Mouse (Mus musculus): ENCODE data around the gene Rdh7.
"Not testable (repeated sequence)": the region's sequence is repeated elsewhere in the genome, so short reads cannot be mapped to it uniquely, and the experiment has no call there.

Gene Rdh7

GRCm38 (mm10) chr10:127893163-127894022, 4.8 kb upstream of the Rdh7 start:
- not testable (repeated sequence) for DNase-seq

GRCm38 (mm10) chr10:127891481-127891880, 2.9 kb upstream of the Rdh7 start:
- no peak for DNase-seq

- no peak for DNase-seq
Measured at GRCm38 (mm10) chr10:127886971-127887370, 1.6 kb downstream of the Rdh7 start.

GRCm38 (mm10) chr10:127886551-127886950, 2.1 kb downstream of the Rdh7 start:
- no peak for DNase-seq

GRCm38 (mm10) chr10:127881041-127881440, 7.6 kb downstream of the Rdh7 start:
- no peak for DNase-seq

- DNase-seq = no peak
Measured at GRCm38 (mm10) chr10:127879155-127879688, 9.4 kb downstream of the Rdh7 start.

- DNase-seq = no peak
Measured at GRCm38 (mm10) chr10:127878262-127879057, 10.2 kb downstream of the Rdh7 start.

- no peak for DNase-seq
Measured at GRCm38 (mm10) chr10:127877681-127878080, 10.9 kb downstream of the Rdh7 start.

GRCm38 (mm10) chr10:127872484-127872883, 16.1 kb downstream of the Rdh7 start:
- no peak for DNase-seq

- DNase-seq = no peak
Measured at GRCm38 (mm10) chr10:127866232-127866631, 22.4 kb downstream of the Rdh7 start, which contains the start of gene Rdh16f2. TSS of gene Rdh16f2 (plus strand) at chr10:127866474.

- no peak for DNase-seq
Measured at GRCm38 (mm10) chr10:127864931-127865330, 23.7 kb downstream of the Rdh7 start.

GRCm38 (mm10) chr10:127856376-127856775, 32.2 kb downstream of the Rdh7 start:
- DNase-seq = no peak

- DNase-seq = no peak
Measured at GRCm38 (mm10) chr10:127849628-127850027, 39.0 kb downstream of the Rdh7 start, which contains the start of gene Rdh19. TSS of gene Rdh19 (plus strand) at chr10:127849928.

- no peak for DNase-seq
Measured at GRCm38 (mm10) chr10:127848089-127848488, 40.5 kb downstream of the Rdh7 start.

- DNase-seq = not testable (repeated sequence)
Measured at GRCm38 (mm10) chr10:127845945-127846344, 42.7 kb downstream of the Rdh7 start.

- DNase-seq = no peak
Measured at GRCm38 (mm10) chr10:127840776-127841175, 47.8 kb downstream of the Rdh7 start.

- DNase-seq = no peak
Measured at GRCm38 (mm10) chr10:127838539-127838938, 50.1 kb downstream of the Rdh7 start.

GRCm38 (mm10) chr10:127837793-127838192, 50.8 kb downstream of the Rdh7 start:
- not testable (repeated sequence) for DNase-seq

- DNase-seq = no peak
Measured at GRCm38 (mm10) chr10:127835292-127835691, 53.3 kb downstream of the Rdh7 start.

GRCm38 (mm10) chr10:127834186-127834585, 54.4 kb downstream of the Rdh7 start:
- DNase-seq = not testable (repeated sequence)

Data from B cell, adult 2 months (primary cell).